Comparison of ENCODE assay signal across 8 mouse cellular contexts in genomic region chr4:126256967-126257881, GRCm38 (mm10). TPM values are rescaled to one million over a fixed set of nuclear protein-coding genes. Genes with fewer than 3 reads are reported as not detected.
DNase-seq lines count a peak whose midpoint lies in the region; ATAC-seq and TF ChIP-seq lines count a peak whose summit lies in the region.

No protein-coding gene starts in this region.

- H3K27me3 ChIP-seq in forebrain, embryonic 12.5 days = 0 out of 2 replicates have a peak, but pooled peaks cover 6% of the 10 kb centered on the region
- H3K27me3 ChIP-seq in hindbrain, embryonic 13.5 days = no peaks in the 10 kb centered on the region
- H3K27me3 ChIP-seq in myocyte (ENCODE audit: control insufficient read depth, insufficient read depth, insufficient read length) = no peaks in the 10 kb centered on the region

- DNase-seq in CD4-positive helper T cell, adult 2 months (ENCODE audit: low read depth, low spot score) = peak; percentile 36
- peak; percentile 66 for DNase-seq in adrenal gland, postnatal 25 days
- DNase-seq in liver = peak; percentile 61
- no peak for DNase-seq in frontal cortex, postnatal 25 days (ENCODE audit: low spot score in 2 of 2)
- no peak for DNase-seq in left cerebral cortex, adult 9 months (ENCODE audit: low spot score in 2 of 2)

- 0 out of 2 replicates have a peak, but pooled peaks have one; percentile 10 for ATAC-seq in forebrain, embryonic 12.5 days (ENCODE audit: low FRiP score)
- no peak for ATAC-seq in hindbrain, embryonic 13.5 days (ENCODE audit: low FRiP score)

- H3K4me1 ChIP-seq in forebrain, embryonic 12.5 days = peaks cover 75% of the 10 kb centered on the region
- H3K4me1 ChIP-seq in hindbrain, embryonic 13.5 days (replicated peaks) = peaks cover 69% of the 10 kb centered on the region

- H3K79me2 ChIP-seq in myocyte (ENCODE audit: control insufficient read depth, insufficient read depth) = peaks cover 45% of the 10 kb centered on the region

- peak overlapping the region; percentile 81 for H3ac ChIP-seq in myocyte (ENCODE audit: control insufficient read depth, insufficient read length)

- no peaks in the 10 kb centered on the region for H3K9me3 ChIP-seq in forebrain, embryonic 12.5 days
- H3K9me3 ChIP-seq in hindbrain, embryonic 13.5 days = no peaks in the 10 kb centered on the region

- peak overlapping the region; percentile 96 for H3K4me2 ChIP-seq in forebrain, embryonic 12.5 days
- H3K4me2 ChIP-seq in hindbrain, embryonic 13.5 days = peak overlapping the region; percentile 99
- H3K4me2 ChIP-seq in myocyte (ENCODE audit: low read depth) = peak overlapping the region; percentile 96

- H3K9ac ChIP-seq in forebrain, embryonic 12.5 days = peak overlapping the region; percentile 99
- H3K9ac ChIP-seq in hindbrain, embryonic 13.5 days = peak overlapping the region; percentile 100

- H3K27ac ChIP-seq in forebrain, embryonic 12.5 days = peak overlapping the region; percentile 95
- peak overlapping the region; percentile 95 for H3K27ac ChIP-seq in hindbrain, embryonic 13.5 days

- no peaks in the 10 kb centered on the region for H3K36me3 ChIP-seq in forebrain, embryonic 12.5 days (replicated peaks)
- H3K36me3 ChIP-seq in hindbrain, embryonic 13.5 days = no peaks in the 10 kb centered on the region
- H3K36me3 ChIP-seq in myocyte (ENCODE audit: control insufficient read depth, insufficient read depth) = no peaks in the 10 kb centered on the region

- peak overlapping the region; percentile 100 for H3K4me3 ChIP-seq in forebrain, embryonic 12.5 days (replicated peaks)
- peak overlapping the region; percentile 100 for H3K4me3 ChIP-seq in hindbrain, embryonic 13.5 days
- H3K4me3 ChIP-seq in myocyte = peak overlapping the region; percentile 98

- 3% methylated on average over 26 of the region's 26 CpGs for WGBS in forebrain, embryonic 12.5 days
- WGBS in hindbrain, embryonic 13.5 days = 3% methylated on average over 26 of the region's 26 CpGs

- TF ChIP-seq POLR2A in myocyte (IDR thresholded peaks at IDR 0.05; ENCODE audit: insufficient read length, low read depth) = peak; percentile 61

TF ChIP-seq in myocyte, 11 proteins besides CTCF, POLR2A, EP300 and RAD21:
- TF ChIP-seq POLR2AphosphoS2 (IDR thresholded peaks at IDR 0.05; ENCODE audit: insufficient read length, low read depth) (peak; percentile 64), USF1 (IDR thresholded peaks at IDR 0.05; ENCODE audit: low read depth) (no peak)

RNA-seq across cellular contexts. Expression of gene Map7d1, which starts 1.1 kb away (rescaled TPM):
- 55.0 and 68.0 TPM in 2 replicates for total RNA-seq in adrenal gland, postnatal 25 days (2021)
- 104 and 105 TPM in 2 replicates for polyA plus RNA-seq in forebrain, embryonic 12.5 days (2016; fragmentation: Nextera tagmentation; extraction: Ambion mirVana)
- 79.5 and 81.8 TPM in 2 replicates for polyA plus RNA-seq in hindbrain, embryonic 13.5 days (2015; fragmentation: Nextera tagmentation; extraction: Ambion mirVana)
- 236 TPM for polyA plus RNA-seq in myocyte (2012; fragmentation: generic; extraction: Trizol)

RNA-seq across cellular contexts. Expression of gene Trappc3, which starts 4.9 kb away (rescaled TPM):
- total RNA-seq in adrenal gland, postnatal 25 days (2021) = 88.0 and 93.9 TPM in 2 replicates
- polyA plus RNA-seq in forebrain, embryonic 12.5 days (2016; fragmentation: Nextera tagmentation; extraction: Ambion mirVana) = 104 and 108 TPM in 2 replicates
- polyA plus RNA-seq in hindbrain, embryonic 13.5 days (2015; fragmentation: Nextera tagmentation; extraction: Ambion mirVana) = 160 and 168 TPM in 2 replicates
- polyA plus RNA-seq in myocyte (2012; fragmentation: generic; extraction: Trizol) = 84.1 TPM

RNA-seq across cellular contexts. Expression of gene Col8a2, which starts 29.4 kb away (rescaled TPM):
- total RNA-seq in adrenal gland, postnatal 25 days (2021) = 1.7 and 2.4 TPM in 2 replicates
- 16.0 and 22.6 TPM in 2 replicates for polyA plus RNA-seq in forebrain, embryonic 12.5 days (2016; fragmentation: Nextera tagmentation; extraction: Ambion mirVana)
- polyA plus RNA-seq in hindbrain, embryonic 13.5 days (2015; fragmentation: Nextera tagmentation; extraction: Ambion mirVana) = 7.6 and 10.1 TPM in 2 replicates
- polyA plus RNA-seq in myocyte (2012; fragmentation: generic; extraction: Trizol) = 0.06 TPM

RNA-seq across cellular contexts. Expression of gene Thrap3, which starts 54.7 kb away (rescaled TPM):
- total RNA-seq in adrenal gland, postnatal 25 days (2021) = 190 and 232 TPM in 2 replicates
- 284 and 305 TPM in 2 replicates for polyA plus RNA-seq in forebrain, embryonic 12.5 days (2016; fragmentation: Nextera tagmentation; extraction: Ambion mirVana)
- 163 and 166 TPM in 2 replicates for polyA plus RNA-seq in hindbrain, embryonic 13.5 days (2015; fragmentation: Nextera tagmentation; extraction: Ambion mirVana)
- polyA plus RNA-seq in myocyte (2012; fragmentation: generic; extraction: Trizol) = 56.6 TPM

Comparison
In these comparisons a context has a peak if more than half of its experiments do, and no peak if none do; other contexts are left out.
1. DNase-seq: peak in CD4-positive helper T cell, adult 2 months (single experiment), adrenal gland, postnatal 25 days (single experiment) and liver (single experiment); none in frontal cortex, postnatal 25 days (0 of 2) and left cerebral cortex, adult 9 months (0 of 2).
2. Peak in every context shown above with its lines, with median percentiles within 50 percentile points of each other: H3K4me2 ChIP-seq and H3K4me3 ChIP-seq.